In the genomic region with DNA sequence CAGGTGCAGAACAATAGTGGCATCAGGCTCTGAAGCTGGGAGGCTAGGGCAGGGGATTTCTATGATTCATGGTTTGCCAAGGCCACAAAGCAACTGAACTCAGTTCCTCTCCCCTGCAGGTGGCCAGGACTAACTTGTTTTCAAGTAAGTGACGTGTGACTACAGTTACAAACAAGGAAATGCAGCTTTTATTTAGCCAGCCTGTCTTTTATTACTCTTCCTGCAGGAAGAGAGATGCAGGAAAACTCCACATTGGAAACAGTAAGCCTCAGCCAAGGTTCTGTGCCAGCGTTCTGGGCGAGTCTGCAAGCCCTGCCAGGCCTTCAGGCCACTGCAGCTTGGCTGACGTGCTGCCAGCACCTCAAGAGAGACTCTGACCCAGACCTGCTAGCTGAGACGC, we compare ENCODE assay signal across 9 mouse cellular contexts. TPM values are rescaled to one million over a fixed set of nuclear protein-coding genes. Genes with fewer than 3 reads are reported as not detected.
DNase-seq lines count a peak whose midpoint lies in the region; ATAC-seq lines count a peak whose summit lies in the region.
"Had no signal": no experiment of that assay in that cellular context is flagged by ENCODE, and none has a peak within 500 bp of the region (broad histone marks: within the 10 kb centered on the region; RNA-seq: fewer than 3 reads in every experiment).

No protein-coding gene starts in this region.

- H3K4me2 ChIP-seq in limb, embryonic 13.5 days (replicated peaks) = no peak overlapping the region
- no peak overlapping the region for H3K4me2 ChIP-seq in neural tube, embryonic 15.5 days
- no peak overlapping the region for H3K4me2 ChIP-seq in intestine, embryonic 15.5 days (replicated peaks)

- no peak overlapping the region for H3K4me3 ChIP-seq in limb, embryonic 13.5 days
- no peak overlapping the region for H3K4me3 ChIP-seq in limb, embryonic 10.5 days
- no peak overlapping the region for H3K4me3 ChIP-seq in neural tube, embryonic 15.5 days (replicated peaks)
- H3K4me3 ChIP-seq in intestine, embryonic 15.5 days (replicated peaks) = no peak overlapping the region

- H3K9ac ChIP-seq in limb, embryonic 13.5 days = peak overlapping the region; percentile 13; the same call in 1 of the 2 replicates
- no peak overlapping the region for H3K9ac ChIP-seq in neural tube, embryonic 15.5 days (replicated peaks)
- H3K9ac ChIP-seq in intestine, embryonic 15.5 days = no peak overlapping the region

- no peaks in the 10 kb centered on the region for H3K4me1 ChIP-seq in limb, embryonic 13.5 days
- H3K4me1 ChIP-seq in limb, embryonic 10.5 days = no peaks in the 10 kb centered on the region
- no peaks in the 10 kb centered on the region for H3K4me1 ChIP-seq in neural tube, embryonic 15.5 days
- H3K4me1 ChIP-seq in intestine, embryonic 15.5 days (replicated peaks) = no peaks in the 10 kb centered on the region

- no peak for DNase-seq in limb, embryonic 10.5 days (ENCODE audit: low spot score)
- DNase-seq in adrenal gland, postnatal 10 days = peak; percentile 78
- DNase-seq in fibroblast of lung, adult 2 months (ENCODE audit: low read depth) = peak; percentile 53
- peak; percentile 43 for DNase-seq in kidney, postnatal 14 days
- DNase-seq in right cerebral cortex, postnatal 4 days = peak; percentile 10

- H3K27me3 ChIP-seq in limb, embryonic 13.5 days = no peaks in the 10 kb centered on the region
- H3K27me3 ChIP-seq in limb, embryonic 10.5 days (ENCODE audit: low read depth, poor library complexity, severe bottlenecking) = no peaks in the 10 kb centered on the region
- H3K27me3 ChIP-seq in neural tube, embryonic 15.5 days (replicated peaks) = no peaks in the 10 kb centered on the region
- H3K27me3 ChIP-seq in intestine, embryonic 15.5 days (replicated peaks) = no peaks in the 10 kb centered on the region

- no peaks in the 10 kb centered on the region for H3K9me3 ChIP-seq in limb, embryonic 13.5 days
- H3K9me3 ChIP-seq in limb, embryonic 10.5 days (replicated peaks) = no peaks in the 10 kb centered on the region
- no peaks in the 10 kb centered on the region for H3K9me3 ChIP-seq in neural tube, embryonic 15.5 days (replicated peaks)
- H3K9me3 ChIP-seq in intestine, embryonic 15.5 days = no peaks in the 10 kb centered on the region

- H3K27ac ChIP-seq in limb, embryonic 13.5 days = no peak overlapping the region
- H3K27ac ChIP-seq in limb, embryonic 10.5 days = no peak overlapping the region
- no peak overlapping the region for H3K27ac ChIP-seq in neural tube, embryonic 15.5 days (replicated peaks)
- no peak overlapping the region for H3K27ac ChIP-seq in intestine, embryonic 15.5 days

- 25% methylated on average over 5 of the region's 5 CpGs for WGBS in limb, embryonic 13.5 days
- 38% methylated on average over 5 of the region's 5 CpGs for WGBS in limb, embryonic 10.5 days
- 13% methylated on average over 5 of the region's 5 CpGs for WGBS in neural tube, embryonic 15.5 days
- 32% methylated on average over 5 of the region's 5 CpGs for WGBS in intestine, embryonic 15.5 days

- ATAC-seq in limb, embryonic 13.5 days (ENCODE audit: low FRiP score, low read depth) = no peak
- ATAC-seq in neural tube, embryonic 15.5 days (ENCODE audit: low FRiP score) = no peak
- no peak for ATAC-seq in intestine, embryonic 15.5 days

- no peaks in the 10 kb centered on the region for H3K36me3 ChIP-seq in limb, embryonic 13.5 days
- no peaks in the 10 kb centered on the region for H3K36me3 ChIP-seq in limb, embryonic 10.5 days
- no peaks in the 10 kb centered on the region for H3K36me3 ChIP-seq in neural tube, embryonic 15.5 days
- H3K36me3 ChIP-seq in intestine, embryonic 15.5 days = no peaks in the 10 kb centered on the region

RNA-seq across cellular contexts. Expression of a gene that starts 34.3 kb away (rescaled TPM):
- polyA plus RNA-seq in limb, embryonic 13.5 days (2015; fragmentation: Nextera tagmentation; extraction: Ambion mirVana) = 2.5 and 3.3 TPM in 2 replicates
- polyA plus RNA-seq in limb, embryonic 10.5 days (2016; fragmentation: Nextera tagmentation; extraction: Ambion mirVana) = 2.8 and 2.9 TPM in 2 replicates
- total RNA-seq in adrenal gland, postnatal 10 days (2021) = under 1 TPM; 0.12 to 0.30 TPM
- 4.7 and 6.8 TPM in 2 replicates for polyA plus RNA-seq in neural tube, embryonic 15.5 days (2015; fragmentation: Nextera tagmentation; extraction: Ambion mirVana)
- 0.86 and 1.2 TPM in 2 replicates for polyA plus RNA-seq in intestine, embryonic 15.5 days (2015; fragmentation: Nextera tagmentation; extraction: Ambion mirVana)
- total RNA-seq: gastrocnemius, postnatal 4 days had no signal
